Mouse (Mus musculus) kidney, adult 2 months (tissue): ENCODE measurements around the gene Gm4187. TPM values are rescaled to one million over a fixed set of nuclear protein-coding genes. Genes with fewer than 3 reads are reported as not detected.
"Not testable (repeated sequence)": the region's sequence is repeated elsewhere in the genome, so short reads cannot be mapped to it uniquely, and the experiment has no call there.

ENCODE experiments used
- DNase-seq: peaks from one replicate; pipeline ENCODE4 v3.0.0; 2021
- H3K27ac ChIP-seq: fragments of 200-500 bp; 2 replicates; pipeline ENCODE4 v1.5.1; 2012; ENCODE audit warnings: low read depth, low read length, control low read depth, inconsistent platforms; ENCODE audit not compliant: insufficient read depth
- H3K27me3 ChIP-seq: fragments of 200-500 bp; replicated peaks from 2 replicates; pipeline ENCODE4 v1.6.1; 2012; ENCODE audit warnings: mild to moderate bottlenecking, moderate library complexity, low read length, inconsistent platforms; ENCODE audit not compliant: control insufficient read depth, insufficient read depth
- H3K36me3 ChIP-seq: fragments of 200-500 bp; 2 replicates; pipeline ENCODE4 v1.6.1; 2012; ENCODE audit warnings: mild to moderate bottlenecking, moderate library complexity, low read length, inconsistent platforms; ENCODE audit not compliant: control insufficient read depth, insufficient read depth
- H3K4me1 ChIP-seq: fragments of 200-500 bp; 2 replicates; pipeline ENCODE4 v1.6.1; 2011; ENCODE audit warnings: low read length; ENCODE audit not compliant: control insufficient read depth, insufficient read depth
- H3K4me3 ChIP-seq: fragments of 200-500 bp; 2 replicates; pipeline ENCODE4 v1.5.1; 2011; ENCODE audit warnings: mild to moderate bottlenecking, low read depth, low read length, control low read depth; ENCODE audit not compliant: insufficient read depth
- WGBS: fragments of 180-500 bp; shearing (Covaris S2); methylation state at CpG from one replicate; pipeline ENCODE4 v1.1.7; 2018; 5-methylcytosine and 5-hydroxymethylcytosine counted together
- polyA plus RNA-seq: library from polyadenylated mRNA; depleted of rRNA; stranded (reverse); fragments of >200 nt; gene quantifications from 2 replicates; pipeline ENCODE4 v1.2.3, GENCODE M21; 2012; rRNA removed

Gene Gm4187
- not detected in 2 replicates for polyA plus RNA-seq

GRCm38 (mm10) chr7:22329617-22330016, at the start of gene Gm4187:
Gene Gm4187 (minus strand): TSS chr7:22329717.
- not testable (repeated sequence) for DNase-seq, H3K4me1 ChIP-seq, H3K27me3 ChIP-seq, H3K4me3 ChIP-seq, H3K27ac ChIP-seq, H3K36me3 ChIP-seq
- no CpG with 5 or more reads among the region's 2 CpGs for WGBS

- no CpG with 5 or more reads among the region's 1 CpGs for WGBS
- not testable (repeated sequence) for H3K4me3 ChIP-seq, H3K27ac ChIP-seq, H3K4me1 ChIP-seq, H3K36me3 ChIP-seq, DNase-seq, H3K27me3 ChIP-seq
Measured at GRCm38 (mm10) chr7:22370939-22371338, 41.4 kb upstream of the Gm4187 start, which contains the start of gene Gm8660. Gene Gm8660 (minus strand): TSS chr7:22371039.

Other genes starting within 250 kb of the Gm4187 start
- not detected in 2 replicates for gene Gm16451, start 211.5 kb downstream of the Gm4187 start, polyA plus RNA-seq
- gene Gm10666, start 195.0 kb downstream of the Gm4187 start, polyA plus RNA-seq = not detected in 2 replicates
- gene Vmn1r142, start 165.7 kb downstream of the Gm4187 start, polyA plus RNA-seq = not detected in 2 replicates
- gene Vmn1r143, start 140.3 kb downstream of the Gm4187 start, polyA plus RNA-seq = not detected in 2 replicates
- not detected in 2 replicates for gene Gm8653, start 128.5 kb downstream of the Gm4187 start, polyA plus RNA-seq
- not detected in 2 replicates for gene Gm8453, start 100.2 kb downstream of the Gm4187 start, polyA plus RNA-seq
- gene Gm8660, start 41.3 kb upstream of the Gm4187 start, polyA plus RNA-seq = not detected in 2 replicates
- gene Vmn1r148, start 83.9 kb upstream of the Gm4187 start, polyA plus RNA-seq = not detected in 2 replicates
- gene Vmn1r149, start 108.5 kb upstream of the Gm4187 start, polyA plus RNA-seq = not detected in 2 replicates
- gene Gm10665, start 134.4 kb upstream of the Gm4187 start, polyA plus RNA-seq = not detected in 2 replicates
- not detected in 2 replicates for gene Vmn1r151, start 170.0 kb upstream of the Gm4187 start, polyA plus RNA-seq
- not detected in 2 replicates for gene Vmn1r152, start 193.2 kb upstream of the Gm4187 start, polyA plus RNA-seq
- not detected in 2 replicates for gene Gm8677, start 205.2 kb upstream of the Gm4187 start, polyA plus RNA-seq
- gene Gm4201, start 235.6 kb upstream of the Gm4187 start, polyA plus RNA-seq = not detected in 2 replicates